Mouse (Mus musculus) limb, embryonic 14.5 days (tissue): ENCODE results near the gene Tshz2. TPM values are rescaled to one million over a fixed set of nuclear protein-coding genes. Genes with fewer than 3 reads are reported as not detected.

Experiments
- ATAC-seq: fragments of 200-750 bp; cut with Nextera tagmentation; 2 replicates; pipeline ENCODE4 v1.8.0; 2017; ENCODE audit warnings: low read depth, moderate number of reproducible peaks, moderate TSS enrichment; ENCODE audit not compliant: low FRiP score
- DNase-seq: peaks from one replicate; pipeline ENCODE4 v3.0.0-alpha.2; 2015; ENCODE audit warnings: low spot score
- H3K27ac ChIP-seq: fragments of 300-500 bp; sonication (generic); replicated peaks from 2 replicates; pipeline ENCODE4 v1.5.1; 2014; ENCODE audit warnings: low read depth, mild to moderate bottlenecking, low read length, moderate library complexity, mixed read lengths
- H3K27me3 ChIP-seq: fragments of 300-500 bp; sonication (generic); 2 replicates; pipeline ENCODE4 v1.6.1; 2014; ENCODE audit warnings: low read length, mixed read lengths; ENCODE audit not compliant: control insufficient read depth, insufficient read depth
- H3K36me3 ChIP-seq: fragments of 300-500 bp; sonication (generic); 2 replicates; pipeline ENCODE4 v1.6.1; 2014; ENCODE audit warnings: mild to moderate bottlenecking, low read length, moderate library complexity, mixed read lengths; ENCODE audit not compliant: control insufficient read depth, insufficient read depth
- H3K4me1 ChIP-seq: fragments of 300-500 bp; sonication (generic); 2 replicates; pipeline ENCODE4 v1.6.1; 2014; ENCODE audit warnings: antibody characterized with exemption, low read length, mixed read lengths; ENCODE audit not compliant: control insufficient read depth, insufficient read depth
- H3K4me2 ChIP-seq: fragments of 300-500 bp; sonication (generic); replicated peaks from 2 replicates; pipeline ENCODE4 v1.6.1; 2014; ENCODE audit warnings: low read depth, mild to moderate bottlenecking, low read length, moderate library complexity; ENCODE audit not compliant: severe bottlenecking
- H3K4me3 ChIP-seq: fragments of 300-500 bp; sonication (generic); replicated peaks from 2 replicates; pipeline ENCODE4 v1.5.1; 2014; ENCODE audit warnings: low read length
- H3K9ac ChIP-seq: fragments of 300-500 bp; sonication (generic); 2 replicates; pipeline ENCODE4 v1.6.1; 2014; ENCODE audit warnings: mild to moderate bottlenecking, low read depth, low read length, moderate library complexity; ENCODE audit not compliant: severe bottlenecking
- H3K9me3 ChIP-seq: fragments of 300-500 bp; sonication (generic); 2 replicates; pipeline ENCODE4 v1.6.1; 2016; ENCODE audit warnings: low read length; ENCODE audit not compliant: control insufficient read depth
- POLR2A ChIP-seq: fragments of 200-500 bp; IDR thresholded peaks from 2 replicates; pipeline ENCODE4 v1.8.0; 2012; ENCODE audit warnings: inconsistent platforms, mild to moderate bottlenecking, moderate library complexity, borderline replicate concordance; ENCODE audit not compliant: insufficient read depth, insufficient read length; ENCODE audit errors: extremely low read depth
- WGBS: fragments of 180-500 bp; shearing (Covaris S2); extraction: QIAGEN DNeasy Blood & Tissue Kit; methylation state at CpG from one replicate; pipeline ENCODE4 v1.1.7; 2014; 5-methylcytosine and 5-hydroxymethylcytosine counted together
- polyA plus RNA-seq, 2 experiments: library from polyadenylated mRNA; depleted of rRNA in 1 of 2; stranded (reverse) in 1 of 2; unstranded in 1 of 2; fragments of >200 nt; fragmentation: Nextera tagmentation in 1 of 2; extraction: Ambion mirVana in 1 of 2; gene quantifications; 2 replicates each; pipeline versions ENCODE4 v1.2.1 to v1.2.3; 2012 to 2014

The Tshz2 gene
- polyA plus RNA-seq, 2 experiments, result 7.3 to 29.2 TPM

DNA sequence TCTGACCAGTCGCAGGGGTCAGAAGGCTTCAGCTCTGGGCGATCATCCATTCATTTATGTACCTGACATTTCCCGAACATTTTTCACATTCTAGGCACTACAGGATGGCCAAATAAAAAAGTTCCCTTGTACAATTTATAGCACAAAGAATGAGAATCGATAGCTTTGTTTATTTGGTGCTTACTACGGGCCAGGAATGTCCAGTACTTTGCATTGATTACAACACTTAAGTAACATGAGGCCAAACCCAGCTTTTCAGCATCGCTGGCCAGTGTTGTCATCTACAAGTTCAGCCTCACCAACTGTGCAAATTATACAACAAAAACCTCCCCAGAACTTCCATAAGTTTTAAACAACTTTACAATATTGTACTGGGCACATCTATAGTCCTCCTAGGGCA, 315.3 kb downstream of the Tshz2 start:
- TF ChIP-seq POLR2A, result no peak
- Histone ChIP-seq H3K4me3 (no peak overlapping the region), H3K36me3 (no peaks in the 10 kb centered on the region), H3K4me2 (no peak overlapping the region), H3K4me1 (peaks cover 10% of the 10 kb centered on the region; the same call in 1 of the 2 replicates), H3K27ac (no peak overlapping the region), H3K9ac (no peak overlapping the region), H3K27me3 (no peaks in the 10 kb centered on the region), H3K9me3 (no peaks in the 10 kb centered on the region)
- DNase-seq, result no peak
- 83% methylated on average over 6 of the region's 6 CpGs for WGBS
- no peak for ATAC-seq

DNA sequence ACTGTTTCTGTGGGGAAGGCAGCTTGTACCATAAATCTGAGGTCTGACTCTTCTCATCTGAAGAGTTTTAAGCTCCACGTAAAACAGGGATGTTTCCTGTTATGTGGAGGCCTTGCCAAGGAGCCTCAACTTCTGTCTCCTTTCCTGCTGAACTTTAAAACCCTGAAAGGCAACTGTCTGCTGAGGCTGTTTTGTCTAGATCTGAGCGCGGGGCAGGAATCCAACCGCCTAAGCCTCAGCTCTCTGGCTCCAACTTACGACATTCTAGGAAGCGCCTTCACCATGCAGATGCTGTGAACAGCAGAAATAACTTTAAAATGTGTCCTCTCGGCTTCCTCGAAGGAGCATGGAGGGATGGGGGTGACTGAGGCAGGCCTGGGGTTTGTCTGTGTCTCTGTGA, 318.2 kb downstream of the Tshz2 start:
- DNase-seq, result peak; percentile 63
- no peak for TF ChIP-seq POLR2A

DNA sequence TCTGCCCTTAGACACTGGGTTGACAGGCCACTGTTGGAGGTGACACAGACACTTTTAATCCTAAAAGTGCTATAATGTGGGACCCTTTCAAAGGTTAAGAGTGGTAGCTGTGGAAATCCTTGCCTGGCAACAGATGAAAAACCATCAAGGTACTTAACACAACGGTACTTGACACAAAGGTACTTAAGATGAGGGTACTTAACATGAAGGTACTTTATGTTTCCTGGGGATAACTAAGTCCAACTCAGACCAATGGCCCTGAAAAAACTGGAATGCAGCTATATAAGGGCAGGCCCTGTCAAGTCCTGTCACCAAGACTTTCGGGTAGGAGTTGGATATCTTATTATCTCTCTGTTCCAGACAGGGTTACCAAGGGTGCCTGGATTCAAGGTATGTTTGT, 320.2 kb downstream of the Tshz2 start:
- H3K27ac ChIP-seq, result no peak overlapping the region
- TF ChIP-seq POLR2A, result no peak

More for the DNA sequence above, 318.2 kb downstream of the Tshz2 start:
- no peaks in the 10 kb centered on the region for H3K9me3 ChIP-seq
- peak overlapping the region; percentile 43; the same call in 1 of the 2 replicates for H3K27ac ChIP-seq
- no peak overlapping the region for H3K4me2 ChIP-seq
- no peaks in the 10 kb centered on the region for H3K36me3 ChIP-seq
- no peak overlapping the region for H3K4me3 ChIP-seq
- no peaks in the 10 kb centered on the region for H3K27me3 ChIP-seq
- 43% methylated on average over 8 of the region's 8 CpGs for WGBS
- H3K9ac ChIP-seq, result no peak overlapping the region
- ATAC-seq, result no peak
- peaks cover 7% of the 10 kb centered on the region; the same call in 1 of the 2 replicates for H3K4me1 ChIP-seq

DNA sequence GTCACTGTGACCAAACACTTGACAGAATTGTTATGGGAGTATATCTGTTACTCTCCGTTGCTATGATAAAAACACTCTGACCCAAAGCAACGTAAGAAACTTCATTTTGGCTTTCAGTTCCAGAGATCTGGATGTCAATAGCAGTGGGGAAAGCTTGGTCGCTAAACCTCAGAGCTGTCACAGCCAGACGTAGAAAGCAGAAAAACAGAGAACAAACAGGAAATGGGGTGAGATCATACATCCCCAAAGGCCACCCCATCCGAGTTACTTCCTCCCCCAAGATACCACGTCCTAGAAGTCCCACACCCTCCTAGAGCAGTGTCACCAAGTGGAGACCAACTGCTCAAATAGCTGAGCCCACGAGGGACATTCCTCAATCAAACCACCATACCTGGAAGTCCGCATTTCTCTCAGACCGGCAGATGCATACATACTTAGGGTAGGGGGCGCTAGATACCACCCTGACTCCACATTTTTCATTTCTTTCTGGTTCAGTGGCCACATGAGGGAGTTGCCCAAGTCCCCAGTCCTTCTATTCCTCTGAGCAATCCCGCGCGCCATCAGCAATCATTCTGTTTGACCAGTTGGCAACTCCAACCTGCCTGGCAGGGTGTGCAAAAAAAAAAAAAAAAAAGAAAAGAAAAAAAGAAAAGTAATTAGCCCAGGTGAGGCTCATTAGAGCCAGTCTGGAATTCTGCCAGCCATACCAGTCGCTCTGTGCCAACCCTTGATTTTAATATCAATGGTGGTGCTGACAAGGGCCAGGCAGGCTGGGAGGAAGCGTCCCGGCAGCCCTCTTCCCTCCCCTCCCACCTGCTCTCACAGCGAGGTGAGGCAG, 326.1 kb downstream of the Tshz2 start:
- H3K36me3 ChIP-seq, result no peaks in the 10 kb centered on the region
- H3K4me2 ChIP-seq, result no peak overlapping the region
- H3K27ac ChIP-seq, result no peak overlapping the region
- DNase-seq (no peak), ATAC-seq (no peak)
- no peak for TF ChIP-seq POLR2A
- H3K9ac ChIP-seq, result no peak overlapping the region
- no peaks in the 10 kb centered on the region for H3K27me3 ChIP-seq
- no peak overlapping the region for H3K4me3 ChIP-seq
- H3K4me1 ChIP-seq, result peaks cover 13% of the 10 kb centered on the region; the same call in 1 of the 2 replicates
- no peaks in the 10 kb centered on the region for H3K9me3 ChIP-seq
- 33% methylated on average over 17 of the region's 17 CpGs for WGBS

More for the DNA sequence above, 320.2 kb downstream of the Tshz2 start:
- H3K4me3 ChIP-seq, result no peak overlapping the region
- ATAC-seq, result no peak
- WGBS, result 87% methylated on average over 2 of the region's 2 CpGs
- H3K36me3 ChIP-seq, result no peaks in the 10 kb centered on the region
- H3K9ac ChIP-seq, result no peak overlapping the region
- no peak overlapping the region for H3K4me2 ChIP-seq
- no peaks in the 10 kb centered on the region for H3K27me3 ChIP-seq
- peaks cover 7% of the 10 kb centered on the region; the same call in 1 of the 2 replicates for H3K4me1 ChIP-seq
- DNase-seq, result no peak
- H3K9me3 ChIP-seq, result no peaks in the 10 kb centered on the region

DNA sequence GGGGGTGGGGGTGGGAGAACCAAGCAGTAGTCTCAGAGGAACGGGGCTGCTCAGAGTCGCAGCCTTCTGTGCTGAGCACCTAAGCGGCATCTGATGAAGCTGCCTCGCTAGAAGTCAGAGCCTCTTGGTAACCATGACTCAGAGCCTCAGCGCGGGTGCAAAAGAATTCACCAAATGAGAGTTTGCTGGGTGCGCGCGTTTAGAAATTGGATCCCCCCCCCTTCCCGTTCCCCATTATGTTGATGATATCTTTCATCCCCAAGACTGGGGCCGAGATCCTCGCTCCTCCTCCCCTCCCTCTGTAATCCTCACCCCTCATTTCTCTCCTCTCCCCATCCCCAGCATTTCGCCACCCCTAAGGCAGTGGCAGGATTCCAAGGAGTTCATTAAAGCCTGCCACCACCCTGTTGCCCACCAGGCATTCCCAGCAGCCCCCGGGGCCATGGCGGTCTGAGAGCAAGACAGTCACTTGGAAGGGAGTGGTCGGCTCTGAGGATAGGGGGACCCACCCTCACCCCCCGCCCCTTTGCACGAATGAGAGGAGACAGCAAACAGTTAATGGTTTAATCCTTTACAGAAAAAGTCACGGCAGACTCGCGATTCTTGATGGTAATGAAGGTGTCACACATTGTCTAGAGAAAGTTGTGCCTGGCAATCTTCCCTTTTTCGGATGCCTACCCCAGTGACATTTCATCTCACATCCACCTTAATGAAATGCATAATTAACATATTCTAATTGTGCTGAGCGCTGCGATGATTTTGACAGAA, 328.8 kb downstream of the Tshz2 start:
- no peak overlapping the region for H3K9ac ChIP-seq
- no peak for TF ChIP-seq POLR2A
- no peaks in the 10 kb centered on the region for H3K27me3 ChIP-seq
- H3K4me1 ChIP-seq, result peaks cover 13% of the 10 kb centered on the region; the same call in 1 of the 2 replicates
- peak overlapping the region; percentile 53 for H3K4me2 ChIP-seq
- no peak for ATAC-seq
- peak overlapping the region; percentile 29 for H3K4me3 ChIP-seq
- no peak overlapping the region for H3K27ac ChIP-seq
- H3K9me3 ChIP-seq, result no peaks in the 10 kb centered on the region
- peak; percentile 41 for DNase-seq
- H3K36me3 ChIP-seq, result no peaks in the 10 kb centered on the region
- WGBS, result 25% methylated on average over 24 of the region's 24 CpGs
